Mouse (Mus musculus): Measurements from ENCODE around the gene Srrm3. TPM values are rescaled to one million over a fixed set of nuclear protein-coding genes. Genes with fewer than 3 reads are reported as not detected.
A peak's percentile ranks its signal among the peaks of the same experiment; 100 is the strongest.

Gene Srrm3
- polyA plus RNA-seq (2012; rRNA removed), result 0.15 and 0.17 TPM in 2 replicates

DNA sequence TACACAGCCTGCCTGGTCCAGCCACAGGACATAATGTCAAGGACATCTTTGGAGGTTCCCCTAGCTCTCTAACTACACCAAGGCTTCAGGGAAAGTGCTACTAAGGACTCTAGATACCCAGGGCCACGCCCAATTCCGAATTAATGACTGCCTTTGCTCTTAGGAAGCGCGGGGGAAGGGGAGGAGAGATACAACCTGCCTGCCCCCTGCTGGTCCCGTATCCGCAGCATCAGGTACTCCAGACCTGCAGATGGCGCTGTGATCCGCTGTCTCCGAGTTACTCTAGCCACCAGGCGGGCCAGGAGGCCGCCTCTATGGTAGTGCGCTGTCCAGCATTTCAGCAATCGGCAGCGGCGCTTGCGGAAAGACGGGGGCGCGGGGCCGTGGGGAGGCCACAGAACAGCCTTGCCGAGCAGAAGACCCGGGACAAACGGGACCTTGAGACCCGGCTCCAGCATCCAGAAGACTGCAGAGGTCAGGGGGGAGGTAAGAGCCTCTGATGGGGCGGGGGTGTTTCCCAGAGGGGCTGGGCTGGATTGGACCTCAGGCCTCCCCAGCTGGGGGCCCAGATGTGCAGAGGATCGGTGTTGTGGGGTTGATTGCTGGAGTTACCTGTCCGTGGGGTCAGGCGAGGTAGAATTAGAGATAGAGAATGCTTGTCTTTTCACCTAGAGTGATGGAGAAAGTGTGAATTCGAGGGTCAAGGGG is at the start of gene Srrm3:
TSS of gene Srrm3 (plus strand) at position 336 of the 708 bp plus-strand sequence.
- DNase-seq (ENCODE audit: low read depth, low spot score), result peak; percentile 64
- WGBS, result 6% methylated on average over 29 of the region's 29 CpGs

DNA sequence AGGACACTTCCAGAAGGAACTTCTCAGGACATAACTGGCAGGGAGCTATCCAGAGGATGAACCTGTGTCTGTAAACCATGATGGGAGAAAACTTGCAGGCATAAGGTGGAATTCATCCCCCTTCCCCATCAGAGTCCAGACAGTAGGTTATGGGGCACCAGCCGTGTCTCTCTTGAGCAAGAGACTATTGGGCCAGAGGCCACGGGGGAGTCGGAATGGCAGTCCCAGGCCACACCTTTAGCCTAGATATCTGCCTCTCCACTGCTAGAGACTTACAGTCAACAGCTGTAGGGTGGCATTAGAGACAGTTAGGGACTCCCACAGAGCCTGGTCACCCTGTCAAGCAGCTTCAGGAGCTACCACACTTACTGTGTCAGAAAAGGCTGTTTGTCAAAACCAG is 44.8 kb upstream of the Srrm3 start:
- WGBS, result 36% methylated on average over 3 of the region's 3 CpGs

DNA sequence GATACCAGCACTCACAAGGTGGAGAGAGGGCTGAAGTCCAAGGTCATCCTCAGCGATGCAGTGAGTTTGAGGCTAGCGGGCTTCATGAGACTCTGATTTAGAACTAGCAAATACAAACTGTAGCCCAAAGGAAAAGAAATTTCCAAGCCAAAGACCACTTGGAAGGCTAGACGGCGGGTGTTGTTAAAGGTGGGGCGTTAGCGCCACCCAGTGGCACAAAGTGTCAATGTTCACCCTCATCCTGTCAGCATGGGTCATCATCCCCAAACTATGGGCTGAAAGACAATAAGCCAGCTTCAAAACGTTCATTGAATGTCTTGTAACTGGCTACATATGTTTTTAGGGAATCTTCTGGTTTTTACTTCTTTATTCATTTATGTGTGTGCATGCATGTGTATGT is 43.2 kb upstream of the Srrm3 start:
- WGBS, result 5% methylated on average over 7 of the region's 7 CpGs
- DNase-seq (ENCODE audit: low read depth, low spot score), result peak; percentile 29

More for the DNA sequence above, 44.8 kb upstream of the Srrm3 start:
- DNase-seq (ENCODE audit: low read depth, low spot score), result no peak

DNA sequence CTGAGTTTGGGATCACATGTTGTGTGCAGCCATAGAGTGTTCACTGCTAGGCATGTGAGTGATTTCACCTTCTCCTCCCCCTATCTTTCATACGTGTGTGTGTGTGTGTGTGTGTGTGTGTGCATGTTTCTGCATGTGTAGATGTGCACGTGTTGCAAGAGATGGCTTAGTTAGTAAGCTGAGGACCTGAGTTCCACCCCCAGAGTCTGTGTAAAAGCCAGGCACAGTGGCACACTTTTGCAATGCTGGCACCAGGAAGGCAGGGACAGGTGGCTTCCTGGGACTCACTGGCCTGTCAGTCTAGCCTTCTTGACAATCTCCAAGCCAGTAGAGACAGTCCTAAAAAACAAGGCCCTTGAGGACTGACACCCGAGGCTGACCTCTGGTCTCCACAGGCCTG is 41.7 kb upstream of the Srrm3 start:
- no peak for DNase-seq (ENCODE audit: low read depth, low spot score)
- WGBS, result 71% methylated on average over 3 of the region's 3 CpGs

DNA sequence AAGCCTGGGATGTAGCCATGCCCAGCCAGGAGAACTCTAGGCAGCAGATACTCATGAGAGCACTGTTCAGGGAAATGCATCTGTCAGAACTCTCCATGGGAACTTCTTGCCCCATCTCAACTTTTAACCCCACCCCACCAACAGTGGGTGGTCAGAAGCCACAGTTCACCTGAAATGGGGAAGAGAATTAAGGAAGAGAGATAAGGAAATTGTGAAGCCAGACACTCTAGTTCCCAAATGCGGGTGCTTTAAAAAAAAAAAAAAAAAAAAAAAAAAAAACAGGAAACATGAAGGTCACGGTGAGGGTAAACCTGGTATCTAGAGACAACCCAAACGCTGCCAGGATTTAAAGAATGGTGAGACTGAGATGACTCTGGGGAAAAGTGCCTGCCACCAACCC is 34.2 kb upstream of the Srrm3 start:
- DNase-seq (ENCODE audit: low read depth, low spot score), result no peak
- 12% methylated on average over 3 of the region's 3 CpGs for WGBS

DNA sequence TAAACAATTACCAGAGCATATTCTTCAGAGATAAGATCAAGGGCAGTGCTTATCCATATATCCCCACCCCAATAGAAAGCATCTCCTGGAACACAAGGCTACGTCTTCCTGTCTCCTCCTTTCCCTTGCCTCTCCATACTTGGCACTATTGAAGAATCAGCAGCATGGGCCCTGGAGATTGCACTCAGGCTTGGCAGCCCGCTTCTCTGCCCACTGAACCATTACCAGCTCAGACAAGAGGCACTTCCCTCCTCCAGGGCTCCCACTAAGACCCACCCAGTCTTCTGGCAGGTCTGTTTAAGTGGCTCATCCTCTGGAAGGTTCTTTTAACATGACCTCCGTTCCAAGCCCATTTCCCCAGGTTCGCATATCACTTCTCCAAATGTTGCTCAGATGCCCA is 30.1 kb upstream of the Srrm3 start:
- no peak for DNase-seq (ENCODE audit: low read depth, low spot score)
- 89% methylated on average over 4 of the region's 4 CpGs for WGBS

DNA sequence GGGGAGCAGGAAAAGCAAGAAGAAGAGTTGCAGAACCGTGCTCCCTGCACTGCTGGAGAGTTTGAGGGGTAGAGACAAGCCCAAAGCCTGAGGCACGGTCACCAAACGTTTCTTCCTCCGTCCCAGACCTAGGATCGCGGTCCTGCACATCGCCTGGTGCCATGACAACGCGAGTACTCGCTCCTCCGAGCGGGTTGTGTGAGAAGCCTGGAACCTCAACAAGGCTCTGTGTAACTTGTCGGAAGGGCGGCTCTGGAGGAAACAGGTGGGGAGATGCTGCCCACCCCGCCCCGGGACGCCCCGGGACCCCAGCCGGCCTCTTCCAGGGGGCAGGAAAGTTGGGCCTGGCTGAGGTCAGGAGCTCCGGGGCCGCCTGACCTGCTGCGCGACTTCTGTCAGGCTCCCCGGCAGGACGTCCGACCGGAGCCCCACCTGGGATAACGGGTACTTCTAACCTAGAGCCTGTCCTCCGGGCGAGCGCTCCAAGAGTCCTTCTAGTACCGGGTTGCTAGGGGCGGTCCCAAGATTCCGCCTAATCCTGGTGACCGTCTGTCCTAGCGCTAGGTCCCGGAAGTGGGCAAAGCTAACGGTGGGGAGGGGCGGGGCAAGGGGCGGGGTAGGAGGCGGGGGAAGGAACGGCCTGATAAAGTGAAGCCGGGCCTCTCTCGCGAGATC is 28.8 kb upstream of the Srrm3 start, which contains the start of gene Styxl1:
TSS of gene Styxl1 (minus strand) at position 590 of the 675 bp plus-strand sequence.
- under 1% methylated on average over 45 of the region's 45 CpGs for WGBS
- DNase-seq (ENCODE audit: low read depth, low spot score), result peak; percentile 6

DNA sequence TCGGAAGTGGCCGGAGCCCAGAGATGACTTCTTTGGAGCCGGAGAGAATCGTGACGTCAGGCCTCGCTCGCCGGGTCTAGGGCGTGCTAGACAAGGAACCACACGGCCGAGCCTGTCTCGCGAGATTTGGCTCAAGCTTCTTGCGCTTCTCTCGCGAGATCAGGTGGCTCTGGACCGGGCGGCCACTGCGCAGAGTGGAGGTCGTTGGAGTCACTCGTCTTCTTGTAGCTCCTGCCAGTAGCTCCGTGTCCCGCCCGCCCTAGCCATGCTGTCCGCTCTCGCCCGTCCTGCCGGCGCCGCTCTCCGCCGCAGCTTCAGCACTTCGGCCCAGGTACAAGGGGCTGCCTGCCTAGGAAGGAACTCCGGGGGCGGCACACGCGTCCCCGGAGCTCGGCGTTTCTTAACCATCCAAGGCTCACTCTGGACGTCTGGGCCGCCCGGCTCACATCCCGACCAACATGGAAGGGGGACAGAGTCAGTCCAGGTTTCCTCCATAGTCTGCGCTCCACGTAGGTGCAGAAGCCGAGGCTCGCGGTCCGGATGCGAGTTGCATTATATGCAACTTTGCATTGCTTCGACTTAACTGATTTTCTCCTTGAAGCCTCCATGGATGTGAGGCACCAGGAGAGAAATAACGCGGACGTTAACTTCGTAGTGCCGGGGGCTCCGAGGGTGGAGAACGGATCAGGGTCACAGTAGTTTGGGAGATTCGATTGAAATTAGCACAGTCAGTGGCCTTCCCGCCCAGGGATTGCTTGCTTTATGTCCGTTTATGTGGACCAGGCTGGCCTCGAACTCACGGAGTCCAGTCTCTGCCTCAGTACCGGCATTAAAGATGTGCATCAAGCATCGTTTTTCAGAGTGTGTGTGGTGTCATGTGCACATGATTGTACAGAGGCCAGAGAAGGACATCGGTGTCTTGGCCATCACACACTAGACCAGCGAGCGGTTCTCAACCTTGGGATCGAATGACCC is 27.9 kb upstream of the Srrm3 start, which contains the start of gene Mdh2:
TSS of gene Mdh2 (plus strand) at position 10 of the 975 bp plus-strand sequence.
- WGBS, result under 1% methylated on average over 70 of the region's 70 CpGs

DNA sequence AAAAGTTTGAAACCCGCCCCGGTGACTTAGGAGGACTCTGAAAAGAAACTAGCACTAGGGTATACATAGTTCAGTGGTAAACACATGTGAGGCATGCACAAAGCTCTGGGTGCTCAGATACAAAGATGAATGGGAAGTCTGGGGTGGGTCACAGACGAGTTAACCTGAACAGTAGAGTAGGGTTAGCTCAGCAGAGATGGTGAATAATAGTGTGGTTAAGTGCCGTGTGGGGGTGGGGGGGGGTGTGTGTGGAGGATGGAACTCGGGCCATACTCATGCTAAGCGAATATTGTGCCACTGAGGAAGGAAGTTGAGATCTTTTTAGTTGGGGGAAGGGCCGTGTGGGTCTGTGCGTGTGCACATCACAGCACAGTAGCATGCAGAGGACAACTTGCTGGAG is 26.4 kb upstream of the Srrm3 start:
- 67% methylated on average over 8 of the region's 8 CpGs for WGBS
- DNase-seq (ENCODE audit: low read depth, low spot score), result no peak

More for the DNA sequence above, 27.9 kb upstream of the Srrm3 start, which contains the start of gene Mdh2:
- DNase-seq (ENCODE audit: low read depth, low spot score), result peak; percentile 100

DNA sequence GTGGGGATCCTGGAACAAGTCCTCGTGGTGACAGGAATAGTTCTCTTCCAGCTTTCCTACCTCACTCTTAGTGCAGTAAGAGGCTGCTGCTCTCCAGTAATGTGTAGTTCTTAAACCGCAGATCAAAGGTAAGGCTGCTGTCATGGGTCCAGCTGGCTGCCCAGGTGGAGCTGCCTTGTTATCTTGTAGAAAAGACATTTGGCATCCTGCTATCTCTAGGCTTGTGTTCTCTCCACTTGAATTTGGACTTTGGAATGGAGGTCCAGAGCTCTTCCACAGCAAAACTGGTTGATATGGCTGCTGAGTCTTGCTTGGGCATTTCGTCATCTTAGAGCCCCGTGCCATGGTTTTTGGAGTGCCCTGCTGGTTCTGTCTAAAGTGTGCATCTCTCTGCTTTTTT is 23.8 kb upstream of the Srrm3 start:
- no peak for DNase-seq (ENCODE audit: low read depth, low spot score)
- WGBS, result 74% methylated on average over 4 of the region's 4 CpGs

DNA sequence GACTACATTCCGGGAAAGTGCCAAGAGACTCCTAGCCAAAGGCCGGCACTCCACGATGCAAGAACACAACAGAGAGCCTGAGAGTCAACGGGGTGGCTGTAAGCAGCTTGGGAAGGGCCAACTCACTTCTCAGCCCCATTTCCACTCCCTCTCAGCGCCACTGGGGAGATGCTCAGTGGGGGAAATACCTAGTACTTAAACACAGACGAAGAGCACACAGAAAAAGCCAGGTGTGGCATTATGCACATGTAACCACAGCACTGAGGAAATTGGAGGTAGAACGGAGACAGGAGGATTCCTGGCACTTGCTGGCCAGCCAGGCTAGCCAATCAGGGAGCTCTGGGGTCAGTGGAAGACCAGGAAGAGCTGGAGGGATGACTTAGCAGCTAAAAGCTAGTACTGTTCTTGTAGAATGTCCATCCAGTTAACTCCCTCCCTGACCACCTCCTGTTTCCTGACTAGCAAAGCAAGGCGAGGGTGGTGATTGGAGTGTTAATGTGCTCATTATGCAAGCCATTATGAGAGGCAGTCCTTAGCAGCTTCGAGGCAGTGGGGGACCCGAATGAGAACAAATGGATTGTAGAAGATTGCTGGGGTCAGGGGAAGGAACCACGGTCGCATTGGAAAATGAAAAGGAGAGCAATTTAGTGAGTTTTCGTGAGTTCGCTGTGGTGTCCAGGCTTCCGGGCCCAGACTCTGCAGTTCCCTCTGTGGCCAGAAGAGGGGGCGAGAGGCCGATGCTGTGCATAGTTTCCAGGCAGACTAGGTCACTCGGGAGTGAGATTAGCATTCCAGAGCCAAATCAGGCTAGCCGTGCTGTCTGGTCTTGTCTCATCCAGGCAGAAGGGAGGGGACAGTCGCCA is 12.5 kb upstream of the Srrm3 start:
- 19% methylated on average over 20 of the region's 20 CpGs for WGBS
- peak; percentile 57 for DNase-seq (ENCODE audit: low read depth, low spot score)

DNA sequence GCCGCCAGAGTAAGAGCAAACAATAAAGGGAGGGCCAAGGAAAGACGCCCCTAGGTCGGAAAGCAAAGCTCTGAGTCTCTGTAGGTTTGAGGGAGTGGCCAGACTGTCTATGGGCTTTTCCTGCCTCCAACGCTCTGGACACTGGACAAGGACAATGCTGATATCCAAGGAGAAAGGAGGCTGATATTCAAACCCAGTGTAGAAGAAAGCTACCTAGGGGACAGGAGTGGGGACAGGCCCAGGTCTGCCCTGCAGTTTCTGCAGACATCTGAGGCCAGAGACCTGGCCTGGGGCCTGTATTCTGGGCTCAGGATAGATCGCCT is 11.9 kb upstream of the Srrm3 start:
- WGBS, result 14% methylated on average over 5 of the region's 5 CpGs
- no peak for DNase-seq (ENCODE audit: low read depth, low spot score)

DNA sequence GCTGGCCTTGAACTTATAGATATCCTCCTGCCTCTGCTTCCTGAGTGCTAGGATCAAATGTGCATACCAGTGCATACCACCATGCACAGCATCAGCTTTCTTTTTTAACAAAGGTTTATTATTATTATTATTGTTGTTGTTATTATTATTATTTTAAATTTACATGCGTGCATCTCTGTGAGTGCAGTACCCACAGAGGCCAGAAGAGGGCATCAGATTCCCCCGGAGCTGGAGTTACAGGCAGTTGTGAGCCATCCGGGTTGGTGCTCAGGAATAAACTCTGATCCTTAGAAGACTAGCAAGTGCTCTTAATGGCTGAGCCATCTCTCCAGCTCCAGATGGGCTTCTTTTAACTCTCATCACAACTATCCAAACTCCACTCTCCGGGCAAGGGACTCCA is 6.9 kb upstream of the Srrm3 start:
- WGBS, result 49% methylated on average over 4 of the region's 4 CpGs
- DNase-seq (ENCODE audit: low read depth, low spot score), result no peak

DNA sequence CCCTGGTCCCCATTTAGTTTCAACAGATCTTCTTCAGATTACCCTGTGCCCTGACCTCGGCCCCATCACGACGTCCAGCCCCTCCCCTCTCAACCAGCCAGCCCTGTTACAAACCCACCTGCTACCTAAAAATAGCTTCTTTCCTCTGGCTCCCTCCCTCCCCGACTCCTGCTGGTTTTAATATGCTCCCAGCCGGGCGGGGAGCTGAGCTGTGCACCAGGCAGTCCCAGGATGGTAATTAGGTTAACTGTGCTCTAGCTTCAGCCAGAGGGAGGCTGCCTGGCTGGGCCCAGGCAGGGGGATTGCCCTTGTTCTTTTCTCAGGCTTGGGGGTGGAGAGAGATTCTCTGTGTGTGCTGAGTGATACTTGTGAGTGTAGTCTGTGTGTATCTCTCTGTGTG is 5.8 kb upstream of the Srrm3 start:
- 6% methylated on average over 6 of the region's 6 CpGs for WGBS
- DNase-seq (ENCODE audit: low read depth, low spot score), result no peak

DNA sequence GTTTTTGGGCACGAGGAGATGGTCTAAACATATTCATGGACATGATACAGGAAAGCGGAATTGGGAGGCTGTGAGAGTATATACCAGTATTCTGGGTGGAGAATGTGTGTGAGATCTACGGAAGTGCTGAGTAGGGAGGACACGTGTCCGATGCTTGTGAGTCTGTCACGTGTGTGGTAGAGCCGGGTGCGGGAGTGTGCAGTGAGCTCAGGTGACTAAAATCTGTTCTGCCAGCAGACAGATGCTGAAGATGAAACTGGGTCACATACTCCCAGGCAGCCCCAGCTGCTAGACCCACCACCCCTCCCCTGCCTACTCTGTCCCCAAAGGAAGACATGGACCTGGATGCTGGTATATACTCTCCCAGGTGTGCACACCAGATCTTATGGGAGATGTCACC is 4.0 kb upstream of the Srrm3 start:
- 93% methylated on average over 8 of the region's 8 CpGs for WGBS

DNA sequence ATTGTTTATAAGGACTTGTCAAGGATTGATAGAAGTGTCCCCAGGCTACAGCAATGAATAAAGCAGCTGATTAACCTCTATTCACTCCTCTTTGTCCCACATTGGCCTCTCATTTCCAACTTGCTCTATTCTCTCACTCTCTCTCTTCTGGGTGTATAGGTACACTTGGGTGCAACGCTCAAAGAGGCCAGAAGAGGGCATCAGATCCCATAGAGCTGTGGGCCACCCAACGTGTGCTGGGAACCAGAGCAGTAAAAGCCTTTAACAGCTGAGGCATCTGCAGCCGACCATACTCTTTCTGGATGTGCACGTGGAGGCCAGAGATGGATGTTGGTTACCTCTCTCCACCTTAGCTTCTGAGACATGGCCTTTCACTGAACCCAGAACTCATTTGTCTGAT is 3.6 kb upstream of the Srrm3 start:
- 65% methylated on average over 4 of the region's 4 CpGs for WGBS
- DNase-seq (ENCODE audit: low read depth, low spot score), result no peak

More for the DNA sequence above, 4.0 kb upstream of the Srrm3 start:
- DNase-seq (ENCODE audit: low read depth, low spot score), result no peak

DNA sequence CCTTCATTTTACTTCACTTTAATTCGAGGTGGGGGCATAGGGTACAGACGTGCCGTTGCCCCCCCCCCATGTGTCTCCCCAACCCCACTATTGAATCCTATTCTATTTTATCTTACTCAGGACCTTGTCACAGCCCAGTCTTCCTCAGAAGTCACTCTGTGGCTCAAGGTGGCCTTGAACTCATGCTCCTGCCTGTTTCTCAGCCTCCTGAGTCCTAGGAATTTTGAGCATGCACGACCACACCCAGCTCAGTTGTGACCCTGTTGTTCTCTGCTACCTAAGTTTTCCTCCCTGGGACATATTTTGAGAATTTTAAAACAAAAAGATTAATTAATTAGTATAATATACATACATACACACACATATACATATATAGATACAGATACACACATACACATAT is 3.0 kb upstream of the Srrm3 start:
- 63% methylated on average over 4 of the region's 4 CpGs for WGBS

DNA sequence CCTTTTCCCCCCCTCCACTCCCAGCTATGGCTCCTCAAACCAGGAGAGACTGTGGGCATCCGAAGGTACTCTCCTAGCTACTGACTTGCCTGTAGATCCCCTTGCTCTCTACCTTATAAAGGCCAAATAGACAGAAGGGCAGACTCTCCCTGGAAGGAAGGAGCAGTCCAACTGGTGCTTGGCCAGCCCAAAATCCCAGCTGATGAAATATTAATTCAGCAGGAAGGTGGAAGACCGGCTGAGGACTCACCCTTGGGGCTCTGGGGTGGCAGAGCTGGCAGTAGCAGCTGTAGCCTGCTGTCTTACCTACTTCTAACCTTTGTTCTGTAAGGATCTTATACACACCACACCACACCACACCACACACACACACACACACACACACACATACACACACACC is 2.0 kb upstream of the Srrm3 start:
- no peak for DNase-seq (ENCODE audit: low read depth, low spot score)
- 66% methylated on average over 2 of the region's 2 CpGs for WGBS

More for the DNA sequence above, 3.0 kb upstream of the Srrm3 start:
- DNase-seq (ENCODE audit: low read depth, low spot score), result no peak

DNA sequence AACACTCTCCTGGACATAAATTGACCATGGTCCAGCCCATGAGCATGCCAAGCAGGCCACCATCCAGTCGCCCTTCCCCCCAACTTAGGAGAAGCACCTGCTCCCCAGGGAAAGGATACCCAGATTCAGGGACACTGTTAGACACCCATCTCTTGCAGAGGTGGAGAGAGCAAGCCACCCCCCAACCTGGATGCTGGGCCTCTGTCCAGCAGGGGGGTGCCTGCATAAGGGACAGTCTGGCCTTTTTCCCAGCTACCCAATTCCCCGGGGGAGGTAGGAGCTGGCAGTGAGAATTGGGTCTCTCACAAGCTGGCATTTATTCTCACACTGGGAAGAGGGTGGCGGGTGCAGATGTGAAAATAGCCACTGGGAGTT is 560 bp downstream of the Srrm3 start:
- WGBS, result 42% methylated on average over 3 of the region's 3 CpGs
- DNase-seq (ENCODE audit: low read depth, low spot score), result no peak
